Mouse (Mus musculus) heart, adult 2 months (tissue): ENCODE measurements at regions not wholly inside any gene's neighbourhood (a gene's known extent, or its start where the extent isn't known, plus 50 kb on each side); places are given as distances from the start of the nearest gene placed in this dataset.

Source experiments
- CTCF ChIP-seq: fragments of 200-600 bp; IDR thresholded peaks from 2 replicates; pipeline ENCODE4 v1.8.1; 2022; ENCODE audit warnings: antibody characterized with exemption, mild to moderate bottlenecking, moderate library complexity
- EP300 ChIP-seq: fragments of 200-500 bp; IDR thresholded peaks from 2 replicates; pipeline ENCODE4 v1.6.1; 2011; ENCODE audit warnings: low read depth, low read length, control low read depth; ENCODE audit not compliant: insufficient read depth
- POLR2A ChIP-seq: fragments of 200-500 bp; IDR thresholded peaks from 2 replicates; pipeline ENCODE4 v1.6.1; 2011; ENCODE audit warnings: mild to moderate bottlenecking, low read depth, low read length, control low read depth; ENCODE audit not compliant: insufficient read depth

DNA sequence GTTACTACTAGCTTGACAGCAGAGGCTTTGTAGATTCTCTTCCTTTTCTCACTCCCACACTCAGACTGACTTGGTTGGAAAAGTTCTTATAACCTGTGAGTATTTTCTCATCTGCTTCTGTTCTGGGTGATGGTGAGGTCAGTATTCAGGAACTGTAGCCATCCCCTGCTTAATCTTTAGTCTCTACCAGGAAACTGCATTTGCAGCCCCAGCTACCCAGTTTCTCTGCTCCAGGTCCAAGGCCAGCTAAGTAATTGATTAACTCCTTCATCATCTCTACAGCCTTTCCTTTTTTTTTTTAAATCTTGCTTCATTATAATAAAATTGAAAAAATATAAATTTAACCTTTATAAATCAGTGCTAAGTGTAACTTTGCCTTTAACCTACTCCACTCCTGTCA, 1813.7 kb downstream of the 9330182O14Rik start:
- no peak for TF ChIP-seq CTCF
- no peak for TF ChIP-seq EP300
- no peak for TF ChIP-seq POLR2A
